Mouse (Mus musculus): ENCODE measurements around the gene Phf20.
"Not testable (repeated sequence)": the region's sequence is repeated elsewhere in the genome, so short reads cannot be mapped to it uniquely, and the experiment has no call there.

The Phf20 gene

DNA sequence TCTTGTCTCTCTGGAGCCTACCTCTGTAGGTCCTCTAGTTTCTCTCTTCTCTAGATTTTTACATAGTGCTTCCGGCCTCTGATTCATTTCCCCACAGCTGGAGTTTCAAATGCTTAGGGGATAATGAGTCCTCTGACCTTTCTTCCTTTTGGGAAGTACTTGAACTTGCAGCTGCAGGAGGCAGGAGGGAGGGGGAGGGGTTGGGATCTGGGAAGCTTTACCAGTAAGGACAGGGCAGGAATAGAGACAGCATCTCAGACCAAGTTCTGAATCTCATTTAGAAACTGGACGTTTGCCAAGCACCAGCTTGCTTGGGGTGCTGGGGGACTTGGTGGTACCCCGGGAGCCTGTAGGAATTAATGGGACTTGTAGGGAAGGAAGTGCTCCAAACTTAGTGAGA lies 3.7 kb downstream of the Phf20 start:
- DNase-seq (ENCODE audit: low spot score) = no peak

DNA sequence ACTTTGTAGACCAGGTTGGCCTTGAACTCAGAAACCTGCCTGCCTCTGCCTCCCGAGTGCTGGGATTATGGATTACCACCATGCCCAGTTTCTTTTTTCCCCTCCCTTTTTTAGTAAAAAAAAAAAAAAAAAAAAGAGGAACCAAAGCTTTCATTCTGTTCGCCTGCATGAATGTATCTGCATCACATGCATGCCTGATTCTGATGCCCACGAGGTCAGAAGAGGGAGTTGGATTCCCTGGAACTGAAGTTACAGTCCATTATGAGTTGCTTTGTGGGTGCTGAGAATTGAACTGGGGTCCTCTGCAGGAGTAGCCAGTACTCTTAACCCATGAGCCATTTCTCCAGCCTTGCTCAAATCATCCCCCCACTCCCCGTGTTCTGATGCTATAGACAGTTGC lies 5.2 kb downstream of the Phf20 start:
- DNase-seq (ENCODE audit: low spot score) = no peak

DNA sequence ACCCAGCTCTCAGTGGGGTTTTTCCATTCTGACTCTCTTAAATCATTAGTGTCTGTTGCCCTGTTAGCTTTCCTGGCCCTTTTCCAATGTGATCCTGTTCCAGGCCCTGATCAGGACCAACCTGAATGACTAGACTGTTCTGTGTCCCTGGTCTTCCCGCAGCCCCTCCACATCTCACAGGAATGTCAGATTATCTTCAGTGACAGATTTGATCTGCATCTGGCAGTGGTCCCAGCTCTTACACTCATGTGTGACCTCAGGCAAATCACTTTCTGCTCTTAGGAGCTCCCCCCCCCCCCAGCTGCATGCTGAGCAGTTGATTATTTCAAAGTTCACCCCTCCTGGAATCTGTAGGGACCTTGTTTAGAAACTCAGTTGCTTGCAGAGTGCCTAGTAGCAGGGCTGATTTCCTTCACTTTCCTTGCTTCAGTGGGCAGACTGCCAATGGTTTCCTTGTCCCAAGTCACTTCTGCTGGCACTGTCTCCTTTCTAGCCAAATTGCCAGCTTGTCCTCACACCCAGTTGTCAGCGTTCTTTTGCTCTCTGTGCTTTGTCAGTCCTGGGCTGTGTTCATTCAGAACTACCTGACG lies 6.7 kb downstream of the Phf20 start:
- DNase-seq (ENCODE audit: low spot score) = peak; percentile 46

DNA sequence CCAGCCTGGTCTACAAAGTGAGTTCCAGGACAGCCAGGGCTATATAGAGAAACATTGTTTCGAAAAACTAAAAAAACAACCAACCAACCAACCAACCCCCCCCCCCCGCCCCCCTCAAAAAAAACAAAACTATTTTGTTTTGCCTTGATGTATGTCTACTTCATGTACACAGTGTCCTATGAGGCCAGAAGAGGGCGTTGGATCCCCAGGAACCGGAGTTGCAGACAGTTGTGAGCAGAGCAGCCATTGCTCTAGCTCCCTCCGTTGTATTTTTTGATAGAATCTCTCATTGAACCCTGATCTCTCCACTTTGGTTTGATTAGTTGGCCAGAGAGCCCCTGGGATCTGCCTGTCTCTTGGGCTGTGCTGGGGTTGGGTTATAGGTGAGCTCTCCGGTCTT lies 7.7 kb downstream of the Phf20 start:
- no peak for DNase-seq (ENCODE audit: low spot score)

DNA sequence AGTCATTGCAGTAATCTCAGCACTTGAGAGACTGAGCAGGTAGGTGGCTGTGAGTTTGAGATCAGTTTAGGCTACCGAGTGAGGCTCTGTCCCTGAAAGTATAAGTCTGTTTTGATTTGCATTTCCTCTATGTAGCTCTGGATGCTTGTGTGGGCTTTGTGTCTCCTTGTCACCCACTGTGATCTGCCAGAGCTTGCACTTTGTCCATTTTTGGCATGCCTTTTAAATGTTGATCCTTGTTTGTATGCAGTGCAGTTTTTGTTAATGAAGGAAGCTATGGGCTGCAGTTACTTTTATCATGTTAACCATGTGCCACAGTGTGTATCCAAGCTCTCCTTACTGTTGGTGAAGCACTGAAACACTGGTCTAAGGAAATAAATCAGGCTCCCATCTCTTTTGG lies 21.5 kb downstream of the Phf20 start:
- DNase-seq (ENCODE audit: low spot score) = no peak

DNA sequence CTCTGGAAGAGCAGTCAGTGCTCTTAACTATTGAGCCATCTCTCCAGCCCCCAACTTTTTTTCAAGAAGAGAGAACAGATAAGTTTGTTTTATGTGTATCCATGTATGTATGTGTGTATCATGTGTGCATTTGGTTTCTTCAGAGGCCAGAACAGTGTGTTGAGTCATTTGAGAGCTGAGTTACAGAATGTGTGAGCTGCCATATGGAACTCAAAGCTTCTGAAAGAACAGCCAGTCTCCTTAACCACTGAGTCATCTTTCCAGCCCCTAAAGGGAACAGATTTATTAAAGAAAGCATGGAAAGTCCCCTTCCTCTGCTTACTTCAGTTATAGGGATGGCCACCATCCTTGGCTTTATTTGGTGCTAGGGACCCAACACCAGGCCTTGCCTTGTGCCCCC lies 25.8 kb downstream of the Phf20 start:
- no peak for DNase-seq (ENCODE audit: low spot score)

DNA sequence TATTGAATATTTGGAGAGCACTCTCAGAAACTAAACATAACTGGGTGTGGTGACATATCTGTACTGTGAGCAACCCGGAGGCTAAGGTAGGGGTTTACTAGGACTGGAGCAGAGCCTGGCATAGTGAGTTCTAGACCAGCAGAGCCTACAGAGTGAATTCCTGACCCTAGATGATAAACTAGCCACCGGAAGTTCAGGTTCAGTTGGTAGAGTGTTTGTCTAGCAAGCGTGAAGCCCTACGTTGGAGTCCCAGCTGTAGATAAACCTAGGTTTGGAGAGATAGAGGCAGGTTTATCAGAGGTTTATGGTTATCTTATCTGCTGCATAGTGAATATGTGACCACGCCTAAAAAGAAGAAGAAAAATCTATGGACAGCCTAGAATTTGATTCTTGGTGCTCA lies 27.8 kb downstream of the Phf20 start:
- no peak for DNase-seq (ENCODE audit: low spot score)

DNA sequence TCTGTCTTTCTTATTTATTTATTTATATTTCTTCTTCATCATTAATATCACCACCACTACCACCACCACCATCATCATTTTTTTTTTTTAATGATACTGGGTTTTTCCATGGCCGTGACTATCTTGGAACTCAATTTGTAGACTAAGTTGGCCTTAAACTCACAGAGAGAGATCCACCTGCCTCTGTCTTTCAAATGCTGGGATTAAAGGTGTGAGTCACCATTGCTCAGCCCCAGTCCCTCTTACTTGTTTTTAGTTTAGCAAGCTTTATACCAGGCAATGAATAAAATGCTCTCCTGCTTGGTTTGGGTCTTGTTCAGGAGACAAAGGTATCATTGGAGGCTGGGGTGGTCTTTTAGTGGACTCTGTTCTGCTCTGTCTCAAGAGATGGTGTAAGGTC lies 31.4 kb downstream of the Phf20 start:
- no peak for DNase-seq (ENCODE audit: low spot score)

DNA sequence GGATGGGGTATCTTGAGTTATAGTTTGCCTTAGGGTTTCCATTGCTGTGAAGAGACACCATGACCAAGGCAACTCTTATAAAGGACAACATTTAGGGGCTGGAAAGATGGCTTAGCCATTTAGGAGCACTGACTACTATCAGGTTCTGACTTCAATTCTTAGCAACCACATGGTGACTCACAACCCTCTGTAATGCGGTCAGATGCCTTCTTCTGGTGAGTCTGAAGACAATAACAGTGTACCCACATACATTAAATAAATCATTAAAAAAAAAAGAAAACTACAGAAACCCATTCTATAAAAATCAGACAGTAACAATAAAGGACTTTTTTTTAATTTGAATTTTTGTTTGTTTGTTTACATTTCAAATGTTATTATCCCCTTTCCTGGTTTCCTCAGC lies 32.9 kb downstream of the Phf20 start:
- DNase-seq (ENCODE audit: low spot score) = no peak

DNA sequence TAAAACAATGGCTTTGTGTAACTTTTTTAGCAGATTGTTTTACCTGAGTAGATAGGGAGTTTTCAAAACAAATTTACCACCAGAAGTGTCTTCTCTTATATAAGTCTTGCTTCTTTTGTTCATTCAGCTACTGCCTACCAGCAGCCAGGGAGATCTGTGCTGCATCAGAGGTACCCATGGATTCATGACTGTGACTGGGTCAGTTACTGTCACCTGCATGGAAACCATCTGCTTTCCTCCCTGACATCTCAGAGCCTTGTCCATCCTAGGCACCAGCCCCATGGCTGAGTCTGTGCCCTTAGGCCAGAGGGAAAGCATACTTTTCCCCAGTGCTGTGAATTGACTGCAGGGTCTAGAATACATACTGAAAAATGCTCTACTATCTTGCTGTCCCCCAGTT lies 35.1 kb downstream of the Phf20 start:
- no peak for DNase-seq (ENCODE audit: low spot score)

DNA sequence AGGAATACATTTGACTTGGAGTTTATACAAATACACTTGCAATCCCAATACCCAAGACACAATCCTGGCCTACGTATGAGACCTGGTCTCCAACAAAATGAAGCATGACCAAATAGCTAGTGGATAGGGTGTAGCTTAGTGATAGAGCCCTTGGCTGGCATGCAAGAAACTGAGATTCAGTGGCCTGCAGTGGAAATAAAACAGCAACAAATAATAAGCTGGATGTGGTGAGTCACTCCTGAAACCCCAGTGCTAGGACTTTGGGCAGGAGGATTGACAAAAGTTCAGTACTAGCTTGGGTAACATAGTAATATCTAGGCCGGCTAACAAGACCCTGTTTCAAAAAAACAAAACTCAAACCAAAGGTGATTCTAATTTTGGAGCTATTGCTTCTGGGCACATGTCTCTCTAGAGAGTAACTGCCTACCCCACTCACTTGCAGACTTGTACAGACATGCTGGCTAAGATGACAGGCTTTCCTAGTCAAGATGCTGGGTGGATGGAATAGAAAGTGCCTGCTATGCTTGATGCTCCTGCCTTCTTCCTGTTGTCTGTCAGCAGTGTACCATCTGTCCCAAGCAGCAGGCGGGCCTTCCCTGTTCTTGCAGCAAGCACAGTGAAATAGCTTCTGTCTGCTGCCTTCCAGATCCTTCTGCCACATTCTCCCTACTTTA lies 37.1 kb downstream of the Phf20 start:
- DNase-seq (ENCODE audit: low spot score) = no peak

DNA sequence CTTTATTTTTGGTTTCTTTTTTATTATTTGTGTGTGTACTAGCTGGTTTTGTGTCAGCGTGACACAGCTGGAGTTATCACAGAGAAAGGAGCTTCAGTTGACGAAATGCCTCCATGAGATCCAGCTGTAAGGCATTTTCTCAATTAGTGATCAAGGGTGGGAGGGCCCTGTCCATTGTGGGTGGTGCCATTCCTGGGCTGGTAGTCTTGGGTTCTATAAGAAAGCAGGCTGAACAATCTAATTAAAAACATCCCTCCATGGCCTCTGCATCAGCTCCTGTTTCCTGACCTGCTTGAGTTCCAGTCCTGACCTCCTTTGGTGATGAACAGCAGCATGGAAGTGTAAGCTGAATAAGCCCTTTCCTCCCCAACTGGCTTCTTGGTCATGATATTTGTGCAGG lies 37.8 kb downstream of the Phf20 start:
- not testable (repeated sequence) for DNase-seq (ENCODE audit: low spot score)

DNA sequence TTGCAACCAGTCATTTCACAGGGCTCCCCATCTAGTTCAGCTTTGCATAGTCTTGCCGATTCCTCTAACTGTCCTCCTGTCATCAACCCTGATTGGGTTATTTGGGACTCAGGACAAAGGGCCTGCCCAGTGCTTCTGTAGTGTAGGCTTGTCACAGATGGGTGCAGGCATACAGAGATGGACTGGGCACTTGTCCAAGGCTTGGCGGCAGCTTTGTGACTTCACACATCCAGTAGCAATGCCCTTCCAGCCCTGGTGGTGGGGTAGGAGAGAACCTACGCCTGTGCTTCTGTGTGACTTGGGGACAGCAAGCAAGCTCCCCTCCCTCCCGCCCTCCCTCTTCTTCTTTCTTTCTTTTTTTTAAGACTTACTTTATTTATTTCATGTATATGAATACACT lies 39.6 kb downstream of the Phf20 start:
- peak; percentile 34 for DNase-seq (ENCODE audit: low spot score)

DNA sequence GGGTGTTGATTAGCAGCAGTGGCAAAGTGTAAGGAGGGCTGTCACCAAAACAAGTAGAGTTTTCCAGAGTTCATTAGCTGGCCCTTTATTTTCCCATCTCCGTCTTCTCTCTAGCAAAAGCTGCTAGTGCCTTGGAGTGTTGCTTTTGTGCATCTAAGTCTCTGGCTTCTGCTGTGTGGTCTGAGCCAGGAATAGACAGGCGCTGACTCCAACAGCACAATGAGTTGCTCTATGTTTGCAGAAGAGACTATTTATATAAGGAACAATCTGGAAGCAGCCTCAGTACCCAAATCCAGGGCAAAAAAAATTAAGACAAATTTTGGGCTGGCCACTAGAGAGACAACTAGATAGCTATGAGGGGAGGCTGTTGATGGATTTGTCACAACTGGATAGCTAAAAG lies 45.4 kb downstream of the Phf20 start:
- DNase-seq (ENCODE audit: low spot score) = no peak

DNA sequence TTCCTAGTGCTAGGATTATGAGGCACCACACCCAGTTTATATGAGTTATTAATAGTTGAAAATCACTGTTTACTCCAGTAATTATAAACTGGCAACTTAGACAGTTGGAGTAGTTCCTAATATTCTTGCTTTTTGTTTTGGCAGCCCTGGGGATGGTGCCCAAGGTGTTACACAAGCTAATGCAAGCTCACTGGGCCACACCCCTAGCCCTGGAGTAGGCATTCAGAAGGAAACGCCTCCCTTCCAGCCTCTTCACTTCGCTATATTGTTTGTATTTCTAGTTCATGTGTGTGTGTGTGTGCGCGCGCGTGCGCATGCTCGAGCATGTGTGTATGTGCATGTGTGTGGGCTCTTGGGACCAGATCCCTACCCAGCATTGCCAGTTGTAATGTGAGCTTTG lies 46.7 kb downstream of the Phf20 start:
- DNase-seq (ENCODE audit: low spot score) = peak; percentile 66

DNA sequence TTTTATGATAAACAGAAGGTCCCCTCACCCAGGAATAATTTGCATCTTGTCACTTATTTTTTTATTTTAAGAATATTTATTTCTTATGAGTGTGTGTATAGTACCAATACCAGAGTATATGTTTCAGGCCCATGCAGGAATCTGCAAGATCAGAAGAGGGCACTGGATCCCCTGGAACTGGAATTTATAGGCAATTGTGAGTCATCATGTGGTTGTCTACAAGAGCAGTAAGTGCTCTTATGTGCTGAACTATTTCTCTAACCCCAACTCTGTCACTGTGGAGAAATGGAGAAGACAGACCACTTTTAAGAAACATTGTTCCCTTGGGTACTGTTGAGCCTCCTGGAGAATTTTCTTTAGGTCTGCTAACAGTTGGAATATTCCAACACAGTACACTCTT lies 51.3 kb downstream of the Phf20 start:
- DNase-seq (ENCODE audit: low spot score) = no peak

DNA sequence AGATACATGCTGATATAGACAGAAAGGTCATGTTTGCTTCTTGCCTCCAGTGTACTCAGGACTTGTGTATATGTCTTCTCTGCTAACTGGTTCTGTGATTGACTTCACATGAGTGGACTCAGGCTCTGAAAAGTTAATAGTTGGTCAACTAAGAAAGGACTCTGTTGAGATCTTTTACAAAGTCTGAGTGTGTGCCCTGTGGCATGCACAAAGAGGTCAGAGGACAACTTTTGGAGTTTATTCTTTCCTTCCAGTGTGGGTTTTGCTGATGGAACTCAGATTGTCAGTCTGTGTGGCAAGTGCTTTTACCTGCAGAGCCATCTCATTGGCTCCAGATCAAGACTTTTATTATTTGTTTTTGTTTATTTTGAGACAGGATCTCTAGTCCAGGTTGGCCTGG lies 54.5 kb downstream of the Phf20 start:
- DNase-seq (ENCODE audit: low spot score) = no peak

DNA sequence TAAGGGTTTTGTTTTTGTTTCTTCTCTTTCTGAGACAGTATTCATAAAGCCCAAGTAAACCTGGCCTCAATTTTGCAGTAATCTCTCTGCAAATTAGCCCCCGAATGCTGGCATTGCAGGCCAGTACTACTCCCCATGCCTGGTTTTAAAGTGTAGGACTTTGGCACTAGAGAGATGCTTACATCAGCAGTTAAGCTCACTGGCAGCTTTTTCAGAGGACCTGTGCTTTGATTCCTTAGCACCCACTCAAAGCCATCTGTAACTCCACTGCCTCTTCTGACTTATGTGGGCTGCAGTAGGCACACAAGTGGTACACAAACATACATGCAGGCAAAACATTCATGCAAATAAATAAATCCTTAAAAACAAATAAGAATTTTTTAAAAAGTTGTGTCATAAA lies 55.0 kb downstream of the Phf20 start:
- DNase-seq (ENCODE audit: low spot score) = no peak

DNA sequence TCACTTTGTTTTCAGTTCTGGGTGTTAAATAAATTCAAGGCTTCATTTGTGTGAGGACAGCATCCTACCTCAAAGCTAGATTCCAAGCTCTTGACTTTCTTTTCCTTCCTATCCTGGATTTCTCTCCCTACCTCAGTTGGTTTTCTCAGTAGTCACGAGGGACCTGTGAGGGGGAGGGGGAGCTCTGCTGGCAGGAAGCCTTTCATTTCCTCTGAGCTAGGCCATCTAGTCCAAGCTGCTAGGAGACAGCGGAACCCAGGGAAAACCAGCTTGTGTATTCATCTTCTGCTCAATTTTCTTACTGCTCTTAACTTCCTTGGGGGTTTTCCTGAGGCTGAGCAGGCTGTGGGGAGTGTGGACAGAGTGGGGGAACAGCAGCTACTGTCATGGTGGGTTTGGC lies 60.8 kb downstream of the Phf20 start:
- peak; percentile 49 for DNase-seq (ENCODE audit: low spot score)

DNA sequence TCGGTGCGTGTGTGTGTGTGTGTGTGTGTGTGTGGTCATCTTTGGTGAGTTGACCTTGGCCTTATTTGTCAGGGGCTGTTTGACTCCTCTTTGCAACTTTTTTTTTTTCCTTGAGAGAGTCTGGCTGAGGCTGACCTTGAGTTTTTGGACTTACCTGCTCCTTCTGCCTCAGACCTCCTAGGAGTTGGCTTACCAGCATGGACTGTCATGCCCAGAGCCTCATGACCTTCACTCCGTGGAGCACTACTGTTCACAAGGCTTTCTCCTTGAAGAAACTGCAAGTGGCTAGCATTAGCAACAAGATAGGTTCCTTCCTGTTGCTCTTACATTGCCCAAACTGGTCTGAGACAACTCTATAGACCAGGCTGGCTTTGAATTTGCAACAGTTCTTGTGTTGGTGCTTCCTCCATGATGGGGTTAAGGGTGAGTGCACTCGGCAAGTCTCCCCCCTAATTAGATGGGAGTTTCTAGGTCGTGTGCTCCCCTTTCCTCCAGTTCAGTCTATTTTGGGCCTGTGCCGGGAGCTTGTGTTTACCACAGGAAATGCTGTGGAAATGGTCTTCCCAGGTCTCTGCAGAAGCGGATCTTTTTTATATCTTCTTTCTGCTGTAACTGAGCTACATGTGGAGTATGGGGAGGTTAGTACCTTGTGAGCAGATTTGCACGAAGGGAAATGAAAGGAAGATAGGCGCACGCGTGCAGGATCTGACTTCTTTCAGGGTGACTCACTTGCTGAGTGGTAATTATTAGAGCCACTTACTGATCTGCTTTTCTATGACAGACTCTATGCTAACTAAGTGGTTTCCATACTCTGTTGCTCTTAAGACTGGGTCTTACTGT lies 61.9 kb downstream of the Phf20 start:
- DNase-seq (ENCODE audit: low spot score) = no peak

DNA sequence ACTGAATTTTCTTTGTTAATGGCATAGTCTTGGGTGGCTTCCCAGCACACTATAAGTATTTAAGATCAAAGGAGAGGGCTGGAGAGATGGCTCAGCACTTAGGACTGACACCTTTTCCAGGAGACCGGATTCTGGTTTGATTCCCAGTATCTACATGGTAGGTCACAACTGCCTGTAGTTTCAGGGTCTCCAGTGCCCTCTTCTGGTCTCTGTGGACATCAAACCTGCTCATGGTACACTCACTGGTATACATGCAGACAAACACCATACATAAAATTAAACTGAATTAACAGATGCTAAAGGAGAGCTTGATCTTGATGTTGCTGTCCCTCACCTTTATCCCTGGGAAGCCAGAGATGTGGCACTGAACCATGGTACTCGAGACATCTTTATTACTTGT lies 64.7 kb downstream of the Phf20 start:
- no peak for DNase-seq (ENCODE audit: low spot score)

DNA sequence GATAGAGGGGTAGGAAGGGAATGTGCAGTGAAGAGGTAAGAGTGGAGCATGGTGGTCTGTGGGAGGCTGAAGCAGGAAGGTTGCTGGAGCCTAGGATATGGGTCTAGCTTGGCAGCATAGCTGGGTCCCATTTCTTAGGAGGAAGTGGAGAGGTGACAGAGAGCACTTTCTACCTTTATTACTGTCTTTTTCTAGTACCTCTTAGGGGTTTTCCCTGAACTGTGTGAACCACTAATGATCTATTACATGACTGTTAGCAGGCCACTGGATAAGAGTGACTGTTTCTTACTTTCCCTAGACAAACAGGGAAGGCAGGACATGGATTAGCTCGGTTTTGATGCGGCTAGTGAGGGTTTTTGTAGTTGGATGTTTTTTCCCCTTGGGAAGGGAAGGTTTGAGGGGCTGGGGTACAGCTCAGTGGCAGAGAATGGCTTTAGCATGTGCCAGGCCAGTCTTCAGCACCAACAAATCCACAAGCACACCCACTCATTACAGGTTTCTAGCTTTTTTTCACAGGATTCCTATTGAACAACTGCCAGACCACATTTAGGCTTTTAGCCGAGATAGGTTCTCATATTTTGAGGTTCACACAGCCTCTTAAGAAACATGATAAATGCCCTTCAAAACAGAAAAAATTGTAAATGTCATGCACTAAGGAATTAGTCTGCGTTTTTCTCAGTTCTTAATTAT lies 67.1 kb downstream of the Phf20 start:
- DNase-seq (ENCODE audit: low spot score) = no peak

DNA sequence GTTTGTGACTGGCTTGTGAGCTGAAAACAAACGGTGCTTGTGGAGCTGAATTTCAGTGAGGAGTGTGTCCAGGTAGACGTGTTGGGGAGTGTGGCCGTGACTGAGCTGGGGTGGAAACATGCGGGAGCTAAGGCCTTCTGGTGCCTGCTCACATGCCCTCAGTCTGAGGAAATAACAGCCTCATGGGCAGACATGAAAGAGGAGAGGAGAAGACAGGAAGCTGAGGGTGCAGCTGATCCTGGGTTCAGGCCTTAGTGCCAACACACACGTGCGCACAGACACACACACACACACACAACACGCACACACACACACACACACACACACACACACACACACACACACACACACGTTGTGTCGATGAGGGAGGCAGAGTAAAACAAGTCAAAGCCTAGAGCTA lies 71.4 kb downstream of the Phf20 start:
- DNase-seq (ENCODE audit: low spot score) = no peak
